Mouse (Mus musculus) ovary, adult 2 months (tissue): ENCODE measurements around the gene 2410137M14Rik. TPM values are rescaled to one million over a fixed set of nuclear protein-coding genes. Genes with fewer than 3 reads are reported as not detected.

Experiments
- polyA plus RNA-seq: library from polyadenylated mRNA; depleted of rRNA; stranded (reverse); fragments of >200 nt; gene quantifications from 2 replicates; pipeline ENCODE4 v1.2.3, GENCODE M21; 2012; rRNA removed

The 2410137M14Rik gene
- polyA plus RNA-seq: not detected in 2 replicates

GRCm38 (mm10) chr17:36981221-36981813, at the start of gene 2410137M14Rik:
Gene 2410137M14Rik, minus strand, starts transcription at chr17:36981237.

GRCm38 (mm10) chr17:37022628-37023576, 41.9 kb upstream of the 2410137M14Rik start, which contains the start of gene Mog:
Gene Mog, minus strand, starts transcription at chr17:37023398.

GRCm38 (mm10) chr17:37000863-37001262, 19.8 kb upstream of the 2410137M14Rik start, which contains the start of gene Zfp57:
Gene Zfp57, plus strand, starts transcription at chr17:37001163.

GRCm38 (mm10) chr17:36989437-36989836, 8.4 kb upstream of the 2410137M14Rik start, which contains the start of gene H2-M5:
Gene H2-M5, minus strand, starts transcription at chr17:36989537.

GRCm38 (mm10) chr17:36957999-36958743, 22.9 kb downstream of the 2410137M14Rik start, which contains the start of the genes Znrd1 and Znrd1as:
Gene Znrd1, minus strand, starts transcription at chr17:36958559.
Gene Znrd1as, plus strand, starts transcription at chr17:36958592.

GRCm38 (mm10) chr17:36950981-36951947, 29.8 kb downstream of the 2410137M14Rik start, which contains the start of gene Ppp1r11:
Gene Ppp1r11, minus strand, starts transcription at chr17:36951741.

GRCm38 (mm10) chr17:36942791-36943471, 38.1 kb downstream of the 2410137M14Rik start, which contains the start of gene Rnf39:
Gene Rnf39, plus strand, starts transcription at chr17:36942918.

Other genes starting within 250 kb of the 2410137M14Rik start
- not detected in 2 replicates for gene H2-M10.5, start 208.3 kb downstream of the 2410137M14Rik start, polyA plus RNA-seq
- not detected in 2 replicates for gene H2-M10.6, start 169.1 kb downstream of the 2410137M14Rik start, polyA plus RNA-seq
- 54.2 and 58.7 TPM in 2 replicates for gene Trim26, start 144.1 kb downstream of the 2410137M14Rik start, polyA plus RNA-seq
- gene Trim15, start 114.0 kb downstream of the 2410137M14Rik start, polyA plus RNA-seq: 0.43 and 1.4 TPM in 2 replicates
- 0.10 TPM in 1 of 2 replicates, not detected in the other for gene Trim10, start 111.7 kb downstream of the 2410137M14Rik start, polyA plus RNA-seq
- gene Trim40, start 91.1 kb downstream of the 2410137M14Rik start, polyA plus RNA-seq: 0.14 and 0.17 TPM in 2 replicates
- gene Trim31, start 83.1 kb downstream of the 2410137M14Rik start, polyA plus RNA-seq: not detected in 2 replicates
- 2.8 and 4.4 TPM in 2 replicates for gene Rnf39, start 38.3 kb downstream of the 2410137M14Rik start, polyA plus RNA-seq
- gene Ppp1r11, start 29.5 kb downstream of the 2410137M14Rik start, polyA plus RNA-seq: 24.8 and 31.2 TPM in 2 replicates
- 26.6 and 33.4 TPM in 2 replicates for gene Znrd1, start 22.7 kb downstream of the 2410137M14Rik start, polyA plus RNA-seq
- gene Znrd1as, start 22.6 kb downstream of the 2410137M14Rik start, polyA plus RNA-seq: 0.36 and 1.5 TPM in 2 replicates
- gene H2-M5, start 8.3 kb upstream of the 2410137M14Rik start, polyA plus RNA-seq: 0.54 and 1.4 TPM in 2 replicates
- 16.9 and 20.7 TPM in 2 replicates for gene Zfp57, start 19.9 kb upstream of the 2410137M14Rik start, polyA plus RNA-seq
- gene Mog, start 42.2 kb upstream of the 2410137M14Rik start, polyA plus RNA-seq: not detected in 2 replicates
- gene Gabbr1, start 64.7 kb upstream of the 2410137M14Rik start, polyA plus RNA-seq: 60.3 and 72.3 TPM in 2 replicates
- gene Olfr90, start 107.3 kb upstream of the 2410137M14Rik start, polyA plus RNA-seq: not detected in 2 replicates
- gene Olfr91, start 117.0 kb upstream of the 2410137M14Rik start, polyA plus RNA-seq: not detected in 2 replicates
- gene Olfr92, start 138.9 kb upstream of the 2410137M14Rik start, polyA plus RNA-seq: not detected in 2 replicates
- gene Olfr93, start 180.3 kb upstream of the 2410137M14Rik start, polyA plus RNA-seq: not detected in 2 replicates
- gene Ubd, start 212.7 kb upstream of the 2410137M14Rik start, polyA plus RNA-seq: not detected in 2 replicates
- gene Olfr94, start 219.8 kb upstream of the 2410137M14Rik start, polyA plus RNA-seq: not detected in 2 replicates
- gene Olfr95, start 231.9 kb upstream of the 2410137M14Rik start, polyA plus RNA-seq: not detected in 2 replicates
- not detected in 2 replicates for gene Olfr96, start 238.9 kb upstream of the 2410137M14Rik start, polyA plus RNA-seq